Mouse (Mus musculus) inflammation-experienced regulatory T-cells (primary cell): ENCODE data around the gene Sept1. TPM values are rescaled to one million over a fixed set of nuclear protein-coding genes. Genes with fewer than 3 reads are reported as not detected.

Experiments used
- polyA plus RNA-seq, 2 experiments: library from polyadenylated mRNA; unstranded; fragments of 100-300 nt; shearing (Covaris generic); gene quantifications; one replicate each; pipeline ENCODE4 v1.2.1; 2017

The Sept1 gene
- polyA plus RNA-seq, result 100 to 1,000 TPM; 433 to 501 TPM

GRCm38 (mm10) chr7:127232622-127233367, at the start of gene Sept1, which contains the start of gene Zfp553:
Sept1 (minus strand) TSS chr7:127233130.
Zfp553 (plus strand) TSS chr7:127233061.

GRCm38 (mm10) chr7:127273925-127274789, 41.2 kb upstream of the Sept1 start, which contains the start of gene Sephs2:
Sephs2 (minus strand) TSS chr7:127274055.

GRCm38 (mm10) chr7:127260309-127261111, 27.6 kb upstream of the Sept1 start, which contains the start of gene Dctpp1:
Dctpp1 (minus strand) TSS chr7:127260709.

GRCm38 (mm10) chr7:127243870-127244657, 11.1 kb upstream of the Sept1 start, which contains the start of gene Zfp771:
Zfp771 (plus strand) TSS chr7:127244274.

GRCm38 (mm10) chr7:127208553-127209438, 24.1 kb downstream of the Sept1 start, which contains the start of gene Mylpf:
Mylpf (plus strand) TSS chr7:127208890.

GRCm38 (mm10) chr7:127208295-127208552, 24.7 kb downstream of the Sept1 start, which contains the start of gene Tbc1d10b:
Tbc1d10b (minus strand) TSS chr7:127208468.

GRCm38 (mm10) chr7:127195544-127196295, 37.2 kb downstream of the Sept1 start, which contains the start of gene Cd2bp2:
Cd2bp2 (minus strand) TSS chr7:127196050.

Other genes starting within 250 kb of the Sept1 start
- 10 to 100 TPM; 49.5 to 51.3 TPM for gene Mvp, start 218.5 kb downstream of the Sept1 start, polyA plus RNA-seq
- 1 to 10 TPM in 1 of 2 experiments, under 1 TPM in 1; 0.71 to 3.4 TPM for gene Pagr1b, start 216.6 kb downstream of the Sept1 start, polyA plus RNA-seq
- 100 to 1,000 TPM; 140 to 147 TPM for gene Pagr1a, start 215.8 kb downstream of the Sept1 start, polyA plus RNA-seq
- gene Gm42742, start 212.0 kb downstream of the Sept1 start, polyA plus RNA-seq, result 10 to 100 TPM; 35.6 to 68.8 TPM
- 10 to 100 TPM in 1 of 2 experiments, 1 to 10 TPM in 1; 9.5 to 16.8 TPM for gene Prrt2, start 211.9 kb downstream of the Sept1 start, polyA plus RNA-seq
- 100 to 1,000 TPM; 152 to 157 TPM for gene Maz, start 206.1 kb downstream of the Sept1 start, polyA plus RNA-seq
- 10 to 100 TPM; 10.1 to 11.0 TPM for gene Kif22, start 190.7 kb downstream of the Sept1 start, polyA plus RNA-seq
- gene Zg16, start 145.8 kb downstream of the Sept1 start, polyA plus RNA-seq, result 1 to 10 TPM in 1 of 2 experiments, not detected in 1; 1.0 TPM
- gene AI467606, start 141.8 kb downstream of the Sept1 start, polyA plus RNA-seq, result 100 to 1,000 TPM; 320 to 356 TPM
- 10 to 100 TPM; 17.9 to 21.1 TPM for gene Qprt, start 110.9 kb downstream of the Sept1 start, polyA plus RNA-seq
- 100 to 1,000 TPM in 1 of 2 experiments, 10 to 100 TPM in 1; 81.1 to 120 TPM for gene Spn, start 95.3 kb downstream of the Sept1 start, polyA plus RNA-seq
- gene Cd2bp2, start 37.1 kb downstream of the Sept1 start, polyA plus RNA-seq, result 10 to 100 TPM; 59.9 to 63.9 TPM
- 100 to 1,000 TPM in 1 of 2 experiments, 10 to 100 TPM in 1; 71.6 to 101 TPM for gene Tbc1d10b, start 24.7 kb downstream of the Sept1 start, polyA plus RNA-seq
- 10 to 100 TPM; 11.1 to 22.9 TPM for gene Mylpf, start 24.2 kb downstream of the Sept1 start, polyA plus RNA-seq
- gene Zfp553, start 69 bp downstream of the Sept1 start, polyA plus RNA-seq, result 10 to 100 TPM; 20.4 to 32.8 TPM
- gene Zfp771, start 11.1 kb upstream of the Sept1 start, polyA plus RNA-seq, result 10 to 100 TPM; 14.6 to 20.7 TPM
- 10 to 100 TPM; 27.8 to 34.4 TPM for gene Dctpp1, start 27.6 kb upstream of the Sept1 start, polyA plus RNA-seq
- 10 to 100 TPM; 34.4 to 44.5 TPM for gene Sephs2, start 40.9 kb upstream of the Sept1 start, polyA plus RNA-seq
- 100 to 1,000 TPM; 325 to 340 TPM for gene Itgal, start 63.1 kb upstream of the Sept1 start, polyA plus RNA-seq
- gene Zfp768, start 112.5 kb upstream of the Sept1 start, polyA plus RNA-seq, result under 1 TPM in 1 of 2 experiments, not detected in 1; 0.55 TPM
- 10 to 100 TPM; 15.1 to 22.7 TPM for gene Zfp747, start 142.9 kb upstream of the Sept1 start, polyA plus RNA-seq
- gene 9130019O22Rik, start 154.0 kb upstream of the Sept1 start, polyA plus RNA-seq, result 10 to 100 TPM in 1 of 2 experiments, 1 to 10 TPM in 1; 7.4 to 15.1 TPM
- gene E430018J23Rik, start 160.5 kb upstream of the Sept1 start, polyA plus RNA-seq, result 1 to 10 TPM; 6.3 to 6.7 TPM
- 10 to 100 TPM; 13.3 to 15.4 TPM for gene Zfp764, start 173.7 kb upstream of the Sept1 start, polyA plus RNA-seq
- 10 to 100 TPM; 43.5 to 48.6 TPM for gene Zfp688, start 188.9 kb upstream of the Sept1 start, polyA plus RNA-seq
- gene Zfp689, start 216.0 kb upstream of the Sept1 start, polyA plus RNA-seq, result 10 to 100 TPM in 1 of 2 experiments, 1 to 10 TPM in 1; 5.1 to 13.4 TPM
- gene Prr14, start 226.5 kb upstream of the Sept1 start, polyA plus RNA-seq, result 100 to 1,000 TPM; 126 to 153 TPM
- gene Fbrs, start 246.1 kb upstream of the Sept1 start, polyA plus RNA-seq, result 10 to 100 TPM; 16.7 to 18.1 TPM